Mouse (Mus musculus) bone marrow, adult 2 months (tissue): ENCODE results near the gene Dlg1.

ENCODE experiments used
- CTCF ChIP-seq: fragments of 200-500 bp; IDR thresholded peaks from 2 replicates; pipeline ENCODE4 v1.5.1; 2011; ENCODE audit warnings: low read length, control low read depth; ENCODE audit not compliant: control insufficient read depth, insufficient read depth
- POLR2A ChIP-seq: fragments of 200-500 bp; IDR thresholded peaks from 2 replicates; pipeline ENCODE4 v1.6.1; 2011; ENCODE audit warnings: low read depth, mild to moderate bottlenecking, control low read depth, low read length, borderline replicate concordance; ENCODE audit not compliant: control insufficient read depth

DNA sequence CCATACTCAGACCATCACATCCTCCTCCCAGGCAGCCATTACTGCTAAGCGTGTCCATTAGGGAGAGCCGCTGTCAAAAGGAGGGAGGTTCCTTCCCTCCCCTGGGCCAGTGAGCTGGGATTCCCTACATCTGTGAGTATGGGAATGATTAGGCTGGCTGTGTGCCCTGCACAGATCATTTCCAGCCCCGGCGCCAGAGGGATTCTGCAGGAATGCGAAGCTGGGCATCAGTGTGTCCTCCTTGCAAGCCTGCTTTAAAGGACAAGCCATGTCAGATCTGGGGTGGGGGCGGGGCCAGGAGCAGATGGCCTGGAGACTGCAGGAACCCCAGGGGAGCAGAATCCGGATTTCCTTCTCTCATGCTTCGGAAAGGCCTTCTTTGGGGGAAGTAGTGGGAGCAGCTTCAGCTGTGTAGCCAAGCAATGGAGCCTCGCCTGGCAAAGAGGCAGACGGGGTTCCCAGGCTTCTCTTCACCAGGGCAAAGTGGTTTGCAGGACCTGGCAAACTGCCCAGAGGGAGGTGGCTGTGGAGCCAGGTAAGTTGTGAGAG lies 45.3 kb upstream of the Dlg1 start:
- TF ChIP-seq POLR2A = no peak
- no peak for TF ChIP-seq CTCF
